Mouse (Mus musculus) embryonic facial prominence, embryonic 13.5 days (tissue): ENCODE results near the gene Cryba4. TPM values are rescaled to one million over a fixed set of nuclear protein-coding genes. Genes with fewer than 3 reads are reported as not detected.

Experiments
- ATAC-seq: fragments of 200-750 bp; cut with Nextera tagmentation; 2 replicates; pipeline ENCODE4 v1.8.0; 2017; ENCODE audit warnings: low read depth; ENCODE audit not compliant: insufficient number of reproducible peaks, insufficient read depth, low FRiP score, low TSS enrichment
- H3K27ac ChIP-seq: fragments of 300-500 bp; sonication (generic); 2 replicates; pipeline ENCODE4 v1.5.1; 2015; ENCODE audit warnings: moderate library complexity, mild to moderate bottlenecking, inconsistent platforms
- H3K27me3 ChIP-seq: fragments of 300-500 bp; sonication (generic); 2 replicates; pipeline ENCODE4 v1.6.1; 2015; ENCODE audit warnings: mild to moderate bottlenecking, inconsistent platforms
- H3K36me3 ChIP-seq: fragments of 300-500 bp; sonication (generic); 2 replicates; pipeline ENCODE4 v1.6.1; 2015; ENCODE audit warnings: mild to moderate bottlenecking, inconsistent platforms
- H3K4me1 ChIP-seq: fragments of 300-500 bp; sonication (generic); 2 replicates; pipeline ENCODE4 v1.6.1; 2015; ENCODE audit warnings: inconsistent platforms
- H3K4me2 ChIP-seq: fragments of 300-500 bp; sonication (generic); 2 replicates; pipeline ENCODE4 v1.6.1; 2015; ENCODE audit warnings: moderate library complexity, mild to moderate bottlenecking, inconsistent platforms
- H3K4me3 ChIP-seq: fragments of 300-500 bp; sonication (generic); 2 replicates; pipeline ENCODE4 v1.5.1; 2015; ENCODE audit warnings: mild to moderate bottlenecking, inconsistent platforms
- H3K9ac ChIP-seq: fragments of 300-500 bp; sonication (generic); 2 replicates; pipeline ENCODE4 v1.6.1; 2015; ENCODE audit warnings: mild to moderate bottlenecking, inconsistent platforms
- H3K9me3 ChIP-seq: fragments of 300-500 bp; sonication (generic); 2 replicates; pipeline ENCODE4 v1.6.1; 2016; ENCODE audit warnings: inconsistent platforms
- WGBS: fragments of 180-500 bp; shearing (Covaris S2); methylation state at CpG from one replicate; pipeline ENCODE4 v1.1.7; 2015; ENCODE audit warnings: mixed read lengths; 5-methylcytosine and 5-hydroxymethylcytosine counted together
- polyA plus RNA-seq: library from polyadenylated mRNA; unstranded; fragments of >200 nt; fragmentation: Nextera tagmentation; extraction: Ambion mirVana; gene quantifications from 2 replicates; pipeline ENCODE4 v1.2.1, GENCODE M21; 2015

Gene Cryba4
- 1.0 and 1.9 TPM in 2 replicates for polyA plus RNA-seq

- no peak for ATAC-seq
- peaks cover 7% of the 10 kb centered on the region; the same call in 1 of the 2 replicates for H3K27me3 ChIP-seq
- peaks cover 25% of the 10 kb centered on the region for H3K4me1 ChIP-seq
- H3K4me2 ChIP-seq = no peak within 1 kb of the TSS
- H3K27ac ChIP-seq = no peak within 1 kb of the TSS
- 72% methylated on average over 2 of the region's 2 CpGs for WGBS
- no peaks in the 10 kb centered on the region for H3K9me3 ChIP-seq
- H3K4me3 ChIP-seq = no peak within 1 kb of the TSS
- no peak within 1 kb of the TSS for H3K9ac ChIP-seq
- no peaks in the 10 kb centered on the region for H3K36me3 ChIP-seq
These were observed at the start of gene Cryba4 for GRCm38 (mm10) chr5:112252400-112252799. Gene Cryba4, minus strand, starts transcription at chr5:112252518.

DNA sequence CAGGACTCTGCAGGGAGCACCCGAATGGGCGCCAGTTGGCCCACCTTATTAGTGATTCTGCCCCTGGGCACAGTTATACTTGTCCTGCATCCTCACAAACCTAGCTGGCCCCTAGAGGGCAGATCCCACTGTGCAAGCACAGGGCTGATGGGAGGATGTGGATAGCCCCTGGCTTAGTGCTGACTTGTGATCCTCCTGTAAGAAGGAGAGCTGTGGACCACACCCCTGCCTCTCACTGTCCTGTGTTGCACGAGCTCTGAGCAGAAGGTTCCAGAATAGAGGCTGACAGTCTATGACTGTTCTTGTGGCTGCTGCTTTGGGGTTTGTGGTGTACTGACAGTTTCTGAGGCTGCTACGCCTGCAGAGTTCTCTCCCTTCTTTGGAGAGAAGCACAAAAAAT lies 49.4 kb upstream of the Cryba4 start:
- Histone ChIP-seq H3K4me2 (no peak overlapping the region), H3K4me3 (no peak overlapping the region), H3K4me1 (peaks cover 6% of the 10 kb centered on the region; the same call in 1 of the 2 replicates), H3K9me3 (no peaks in the 10 kb centered on the region), H3K27ac (no peak overlapping the region), H3K27me3 (no peaks in the 10 kb centered on the region), H3K9ac (0 out of 2 replicates have a peak overlapping the region, but pooled peaks have one; percentile 36), H3K36me3 (peaks cover 20% of the 10 kb centered on the region)
- whole genome bisulfite sequencing = 85% methylated on average over 4 of the region's 4 CpGs
- ATAC-seq = no peak

DNA sequence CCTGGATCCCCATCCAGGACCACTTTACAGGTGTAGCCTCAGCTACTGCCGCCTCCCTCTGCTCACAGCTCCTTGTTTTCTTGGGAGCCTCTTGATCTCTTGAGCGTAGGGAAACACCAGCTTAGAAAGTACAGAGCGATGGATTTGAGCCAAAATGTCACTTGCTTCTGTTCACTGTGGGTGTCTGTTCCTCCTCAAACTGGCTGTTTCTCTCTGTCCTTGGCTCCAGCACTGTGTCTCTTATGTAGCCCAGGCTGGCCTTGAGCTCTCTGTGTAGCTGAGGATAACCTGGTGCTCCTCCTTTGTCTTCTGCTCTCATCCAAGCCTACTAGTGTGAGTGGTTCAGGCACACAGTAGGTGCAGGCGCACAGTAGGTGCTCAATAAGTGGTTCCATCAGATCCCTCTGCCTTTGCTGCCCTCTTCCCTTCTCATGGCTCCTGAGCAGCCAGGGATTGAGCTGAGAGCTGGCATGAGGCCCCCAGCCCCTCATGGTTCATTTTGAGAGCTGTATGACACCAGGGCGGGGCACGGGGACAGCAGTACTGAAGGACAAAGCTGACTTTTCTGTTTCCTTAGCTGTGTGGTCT lies 48.5 kb upstream of the Cryba4 start:
- no peak for ATAC-seq
- 86% methylated on average over 6 of the region's 6 CpGs for WGBS
- Histone ChIP-seq H3K4me3 (no peak overlapping the region), H3K27me3 (no peaks in the 10 kb centered on the region), H3K4me1 (peaks cover 7% of the 10 kb centered on the region; the same call in 1 of the 2 replicates), H3K9me3 (no peaks in the 10 kb centered on the region), H3K4me2 (no peak overlapping the region), H3K36me3 (peaks cover 17% of the 10 kb centered on the region), H3K9ac (no peak overlapping the region), H3K27ac (no peak overlapping the region)

DNA sequence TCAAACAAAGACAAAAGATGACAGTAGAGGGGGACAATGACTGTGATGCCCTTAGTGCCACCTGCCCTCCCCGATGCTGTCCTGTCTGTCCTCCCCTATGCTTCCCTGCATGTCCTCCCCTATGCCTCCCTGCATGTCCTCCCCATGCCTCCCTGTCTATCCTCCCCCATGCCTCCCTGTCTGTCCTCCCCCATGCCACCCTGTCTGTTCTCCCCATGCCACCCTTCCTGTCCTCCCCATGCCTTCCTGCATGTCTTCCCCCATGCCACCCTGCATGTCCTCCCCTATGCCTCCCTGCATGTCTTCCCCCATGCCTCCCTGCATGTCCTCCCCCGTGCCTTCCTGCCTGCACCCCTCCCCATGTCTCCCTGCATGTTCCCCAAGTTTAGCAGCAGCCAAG lies 47.8 kb upstream of the Cryba4 start:
- ATAC-seq = no peak
- Histone ChIP-seq H3K27me3 (no peaks in the 10 kb centered on the region), H3K27ac (no peak overlapping the region), H3K9ac (no peak overlapping the region), H3K4me2 (no peak overlapping the region), H3K36me3 (peaks cover 10% of the 10 kb centered on the region), H3K4me3 (no peak overlapping the region), H3K9me3 (no peaks in the 10 kb centered on the region), H3K4me1 (peaks cover 12% of the 10 kb centered on the region; the same call in 1 of the 2 replicates)
- 90% methylated on average over 2 of the region's 2 CpGs for WGBS

DNA sequence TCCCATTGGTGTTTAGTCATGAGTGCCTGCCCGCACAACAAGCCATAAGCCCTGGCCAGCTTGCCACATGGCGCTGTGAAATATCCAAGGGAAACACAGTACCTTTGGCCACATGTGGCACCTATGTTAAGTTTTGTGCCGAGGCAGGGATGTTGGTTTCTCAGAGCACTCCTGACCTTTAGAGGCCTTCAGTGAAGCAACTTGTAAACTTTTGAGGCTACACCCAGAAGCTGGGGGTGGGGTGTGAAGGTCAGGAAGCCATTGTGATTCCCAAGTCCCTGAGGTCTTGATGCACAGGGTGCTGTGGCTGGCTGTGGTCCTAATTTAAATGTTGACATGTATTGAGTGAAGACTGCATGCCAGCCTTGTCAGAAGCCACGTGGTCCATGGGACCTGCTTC lies 47.1 kb upstream of the Cryba4 start:
- Histone ChIP-seq H3K36me3 (peaks cover 3% of the 10 kb centered on the region; the same call in 1 of the 2 replicates), H3K27ac (no peak overlapping the region), H3K4me1 (peaks cover 19% of the 10 kb centered on the region), H3K4me2 (no peak overlapping the region), H3K9me3 (no peaks in the 10 kb centered on the region), H3K9ac (no peak overlapping the region), H3K4me3 (no peak overlapping the region), H3K27me3 (no peaks in the 10 kb centered on the region)
- ATAC-seq = no peak
- WGBS = 82% methylated on average over 4 of the region's 4 CpGs

DNA sequence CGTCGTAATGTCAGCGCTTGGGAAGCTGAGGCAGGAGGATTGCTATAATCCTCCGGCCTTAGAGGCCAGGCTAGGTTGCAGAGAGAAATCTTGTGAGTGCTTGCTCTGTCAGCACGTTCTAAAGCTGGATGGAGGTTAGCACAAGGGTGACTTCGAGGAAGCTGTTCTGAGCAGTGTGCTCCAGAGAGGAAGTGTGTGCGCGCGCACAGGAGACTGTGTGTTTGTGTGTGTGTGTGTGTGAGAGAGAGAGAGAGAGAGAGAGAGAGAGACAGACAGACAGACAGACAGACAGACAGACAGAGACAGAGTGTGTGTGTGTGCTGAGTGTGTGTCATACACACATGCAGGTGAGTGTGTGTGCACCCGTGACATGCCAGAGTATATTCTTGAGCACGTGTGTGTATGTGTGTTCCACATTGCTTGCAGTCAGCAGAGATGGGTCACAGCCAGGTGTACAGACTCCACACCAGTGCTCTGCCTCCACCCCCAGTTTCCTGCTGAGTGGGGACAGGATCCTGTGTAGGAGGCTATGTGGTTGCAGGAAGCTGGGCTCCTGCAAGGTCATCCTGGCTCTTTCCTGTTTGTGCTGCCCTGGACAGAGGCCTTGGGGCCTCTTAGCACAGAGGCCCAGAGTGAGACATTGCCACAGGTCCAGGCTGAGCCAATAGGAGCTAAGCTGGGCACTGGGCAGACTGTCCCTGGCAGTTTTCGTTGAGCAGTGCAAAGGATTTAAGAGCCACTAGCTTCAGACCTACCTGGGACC lies 46.1 kb upstream of the Cryba4 start:
- Histone ChIP-seq H3K36me3 (peaks cover 3% of the 10 kb centered on the region; the same call in 1 of the 2 replicates), H3K4me2 (no peak overlapping the region), H3K9me3 (no peaks in the 10 kb centered on the region), H3K27ac (no peak overlapping the region), H3K4me1 (peaks cover 20% of the 10 kb centered on the region), H3K27me3 (no peaks in the 10 kb centered on the region), H3K4me3 (no peak overlapping the region), H3K9ac (no peak overlapping the region)
- no peak for ATAC-seq
- 85% methylated on average over 12 of the region's 12 CpGs for WGBS

GRCm38 (mm10) chr5:112297257-112297656 lies 44.9 kb upstream of the Cryba4 start:
- peaks cover 30% of the 10 kb centered on the region for H3K4me1 ChIP-seq
- H3K27me3 ChIP-seq = no peaks in the 10 kb centered on the region
- H3K9ac ChIP-seq = no peak overlapping the region
- no peak for ATAC-seq
- peaks cover 1% of the 10 kb centered on the region; the same call in 1 of the 2 replicates for H3K36me3 ChIP-seq
- H3K27ac ChIP-seq = no peak overlapping the region; the same call in 1 of the 2 replicates
- H3K4me2 ChIP-seq = no peak overlapping the region
- no peaks in the 10 kb centered on the region for H3K9me3 ChIP-seq
- WGBS = 63% methylated on average over 2 of the region's 2 CpGs
- H3K4me3 ChIP-seq = no peak overlapping the region

GRCm38 (mm10) chr5:112296404-112297181 lies 44.3 kb upstream of the Cryba4 start:
- Histone ChIP-seq H3K9me3 (no peaks in the 10 kb centered on the region), H3K36me3 (no peaks in the 10 kb centered on the region), H3K4me3 (no peak overlapping the region), H3K4me1 (peaks cover 35% of the 10 kb centered on the region), H3K9ac (0 out of 2 replicates have a peak overlapping the region, but pooled peaks have one; percentile 3), H3K27ac (no peak overlapping the region; the same call in 1 of the 2 replicates), H3K27me3 (no peaks in the 10 kb centered on the region), H3K4me2 (no peak overlapping the region)
- no peak for ATAC-seq
- WGBS = 74% methylated on average over 6 of the region's 6 CpGs

GRCm38 (mm10) chr5:112295564-112295963 lies 43.2 kb upstream of the Cryba4 start:
- no peak overlapping the region for H3K4me2 ChIP-seq
- H3K27me3 ChIP-seq = no peaks in the 10 kb centered on the region
- 63% methylated on average over 8 of the region's 8 CpGs for WGBS
- peaks cover 35% of the 10 kb centered on the region for H3K4me1 ChIP-seq
- no peak overlapping the region for H3K4me3 ChIP-seq
- no peak overlapping the region for H3K9ac ChIP-seq
- no peaks in the 10 kb centered on the region for H3K9me3 ChIP-seq
- H3K36me3 ChIP-seq = no peaks in the 10 kb centered on the region
- H3K27ac ChIP-seq = no peak overlapping the region
- ATAC-seq = no peak

GRCm38 (mm10) chr5:112295162-112295561 lies 42.8 kb upstream of the Cryba4 start:
- no peak for ATAC-seq
- no peaks in the 10 kb centered on the region for H3K36me3 ChIP-seq
- peaks cover 35% of the 10 kb centered on the region for H3K4me1 ChIP-seq
- H3K27me3 ChIP-seq = no peaks in the 10 kb centered on the region
- no peak overlapping the region for H3K4me3 ChIP-seq
- no peaks in the 10 kb centered on the region for H3K9me3 ChIP-seq
- H3K9ac ChIP-seq = no peak overlapping the region
- no peak overlapping the region for H3K4me2 ChIP-seq
- 42% methylated on average over 8 of the region's 8 CpGs for WGBS
- H3K27ac ChIP-seq = no peak overlapping the region

GRCm38 (mm10) chr5:112294696-112295095 lies 42.4 kb upstream of the Cryba4 start:
- Histone ChIP-seq H3K9ac (no peak overlapping the region), H3K4me3 (no peak overlapping the region), H3K27ac (no peak overlapping the region), H3K4me2 (no peak overlapping the region), H3K36me3 (no peaks in the 10 kb centered on the region), H3K27me3 (no peaks in the 10 kb centered on the region), H3K4me1 (peaks cover 35% of the 10 kb centered on the region), H3K9me3 (no peaks in the 10 kb centered on the region)
- no peak for ATAC-seq
- 60% methylated on average over 4 of the region's 4 CpGs for WGBS
